Mouse (Mus musculus): Measurements from ENCODE around the gene Lkaaear1.

The Lkaaear1 gene

GRCm38 (mm10) chr2:181653065-181653464 is 45.2 kb downstream of the Lkaaear1 start:
- DNase-seq, result no peak

GRCm38 (mm10) chr2:181648926-181649325 is 49.3 kb downstream of the Lkaaear1 start:
- DNase-seq, result peak in 1 of 2 experiments; percentile 14
